Mouse (Mus musculus) bone marrow macrophage, adult 2 months (primary cell): ENCODE data around the gene Dpf3.

Experiments used
- CTCF ChIP-seq: IDR thresholded peaks from 2 replicates; pipeline ENCODE4 v1.5.1; 2012; ENCODE audit warnings: low read depth, mild to moderate bottlenecking, low read length, moderate library complexity
- POLR2A ChIP-seq: IDR thresholded peaks from 2 replicates; pipeline ENCODE4 v1.6.1; 2012; ENCODE audit warnings: mild to moderate bottlenecking, low read depth, low read length, borderline replicate concordance

- TF ChIP-seq POLR2A (no peak), CTCF (no peak)
Observed at GRCm38 (mm10) chr12:83220964-83221363, 266.6 kb downstream of the Dpf3 start.
